Mouse (Mus musculus): Measurements from ENCODE around the gene Fbxo21.

GRCm38 (mm10) chr5:117981943-117982342 is 5.4 kb downstream of the Fbxo21 start:
- TF ChIP-seq CTCF (IDR thresholded peaks at IDR 0.05; ENCODE audit: extremely low read depth, insufficient read depth, insufficient read length, insufficient replicate concordance) = no peak
- TF ChIP-seq POLR2A (IDR thresholded peaks at IDR 0.05; ENCODE audit: low read depth, low read length) = no peak

Data from spleen, adult 2 months (tissue).